Mouse (Mus musculus) activated CD4-positive, CD25-positive, alpha-beta regulatory T cell (primary cell): ENCODE measurements around the gene Pxt1. TPM values are rescaled to one million over a fixed set of nuclear protein-coding genes. Genes with fewer than 3 reads are reported as not detected.

Experiments used
- polyA plus RNA-seq, 2 experiments: library from polyadenylated mRNA; unstranded; fragments of 100-300 nt; shearing (Covaris generic); gene quantifications; one replicate each; pipeline ENCODE4 v1.2.1; 2017

The Pxt1 gene
- polyA plus RNA-seq: not detected

GRCm38 (mm10) chr17:28943740-28944139, at the start of gene Pxt1:
Gene Pxt1, minus strand, starts transcription at chr17:28943840.

GRCm38 (mm10) chr17:28951831-28952799, 8.5 kb upstream of the Pxt1 start, which contains the start of gene Kctd20:
Gene Kctd20, plus strand, starts transcription at chr17:28951950.

GRCm38 (mm10) chr17:28915060-28915628, 28.5 kb downstream of the Pxt1 start, which contains the start of gene 4930539E08Rik:
Gene 4930539E08Rik, minus strand, starts transcription at chr17:28915324.

Other genes starting within 250 kb of the Pxt1 start
- gene AC170998.1, start 217.8 kb downstream of the Pxt1 start, polyA plus RNA-seq: 1 to 10 TPM; 4.8 to 8.9 TPM
- gene Mapk13, start 174.5 kb downstream of the Pxt1 start, polyA plus RNA-seq: 1 to 10 TPM in 1 of 2 experiments, not detected in 1; 1.7 TPM
- 10 to 100 TPM in 1 of 2 experiments, 1 to 10 TPM in 1; 9.6 to 10.1 TPM for gene Brpf3, start 142.8 kb downstream of the Pxt1 start, polyA plus RNA-seq
- gene Pnpla1, start 85.4 kb downstream of the Pxt1 start, polyA plus RNA-seq: under 1 TPM in 1 of 2 experiments, not detected in 1; 0.05 TPM
- gene 4930539E08Rik, start 28.5 kb downstream of the Pxt1 start, polyA plus RNA-seq: 1 to 10 TPM in 1 of 2 experiments, under 1 TPM in 1; 0.80 to 1.8 TPM
- gene Kctd20, start 8.1 kb upstream of the Pxt1 start, polyA plus RNA-seq: 10 to 100 TPM; 59.6 to 83.2 TPM
- 100 to 1,000 TPM; 253 to 316 TPM for gene Stk38, start 64.2 kb upstream of the Pxt1 start, polyA plus RNA-seq
- gene Srsf3, start 88.8 kb upstream of the Pxt1 start, polyA plus RNA-seq: 100 to 1,000 TPM; 435 to 483 TPM
- gene Cdkn1a, start 147.1 kb upstream of the Pxt1 start, polyA plus RNA-seq: 10 to 100 TPM in 1 of 2 experiments, 1 to 10 TPM in 1; 7.9 to 10.7 TPM
- gene Rab44, start 170.3 kb upstream of the Pxt1 start, polyA plus RNA-seq: under 1 TPM; 0.18 to 0.69 TPM